ENCODE assay signal across 8 mouse cellular contexts in the genomic region with DNA sequence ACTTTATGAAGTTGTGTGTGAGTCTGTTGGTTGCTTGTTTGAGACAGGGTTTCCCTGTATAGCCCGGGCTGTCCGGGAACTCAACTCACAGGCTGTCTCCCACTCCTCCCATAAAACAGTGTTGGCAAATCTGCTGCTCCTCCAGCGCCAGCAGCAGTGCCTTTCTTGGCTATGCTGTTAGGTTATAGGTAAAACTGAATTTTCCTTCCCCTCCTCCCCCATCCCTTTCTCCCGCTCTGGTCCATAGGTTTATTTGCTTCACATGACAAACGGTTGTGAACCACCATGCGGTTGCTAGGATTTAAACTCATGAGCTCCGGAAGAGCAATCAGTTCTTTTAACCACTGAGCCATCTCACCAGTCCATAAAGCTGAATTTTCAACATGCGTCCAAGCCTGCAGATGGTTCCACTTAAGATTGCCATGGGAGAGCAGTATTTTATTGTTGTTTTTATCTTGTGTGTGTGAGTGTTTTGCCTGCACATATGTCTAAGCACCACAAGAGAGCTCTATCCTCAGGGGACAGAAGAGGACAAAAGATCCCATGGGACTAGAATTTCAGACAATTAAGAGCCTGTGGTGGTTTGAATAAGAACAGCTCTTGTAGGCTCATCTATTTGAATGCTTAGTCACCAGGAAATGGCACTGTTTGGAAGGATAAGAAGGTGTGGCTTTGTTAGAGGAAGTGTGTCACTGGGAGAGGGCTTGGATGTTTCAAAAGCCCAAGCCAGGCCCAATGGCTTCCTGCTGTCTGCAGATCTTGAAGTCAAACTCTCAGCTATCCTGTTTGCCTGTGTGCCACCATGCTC. TPM values are rescaled to one million over a fixed set of nuclear protein-coding genes. Genes with fewer than 3 reads are reported as not detected.
DNase-seq lines count a peak whose midpoint lies in the region; ATAC-seq and TF ChIP-seq lines count a peak whose summit lies in the region.

No protein-coding gene starts in this region.

- peak; percentile 74 for ATAC-seq in forebrain, embryonic 14.5 days
- peak; percentile 43; the same call in 1 of the 2 replicates for ATAC-seq in liver, postnatal 0 days

- no peak for TF ChIP-seq CTCF in heart, adult 2 months (IDR thresholded peaks at IDR 0.05)
- TF ChIP-seq CTCF in ES-Bruce4 (IDR thresholded peaks at IDR 0.05; ENCODE audit: low read depth, low read length): no peak
- no peak for TF ChIP-seq CTCF in liver, postnatal 0 days (IDR thresholded peaks at IDR 0.05; ENCODE audit: low read depth)

- no peak for TF ChIP-seq POLR2A in heart, adult 2 months (IDR thresholded peaks at IDR 0.05; ENCODE audit: insufficient read depth, low read depth, low read length)
- TF ChIP-seq POLR2A in ES-Bruce4 (IDR thresholded peaks at IDR 0.05; ENCODE audit: insufficient read depth, low read length): no peak

- no peaks in the 10 kb centered on the region for H3K27me3 ChIP-seq in heart, adult 2 months (ENCODE audit: control insufficient read depth, insufficient read depth, low read length)
- no peaks in the 10 kb centered on the region for H3K27me3 ChIP-seq in ES-Bruce4 (ENCODE audit: control insufficient read depth, insufficient read depth, low read length, poor library complexity, severe bottlenecking)
- H3K27me3 ChIP-seq in forebrain, embryonic 14.5 days (replicated peaks; ENCODE audit: control insufficient read depth, insufficient read depth, low read length): no peaks in the 10 kb centered on the region
- no peaks in the 10 kb centered on the region for H3K27me3 ChIP-seq in liver, postnatal 0 days (ENCODE audit: insufficient read depth, low read length)

- TF ChIP-seq EP300 in heart, adult 2 months (IDR thresholded peaks at IDR 0.05; ENCODE audit: insufficient read depth, low read depth, low read length): no peak
- 0 out of 2 replicates have a peak, but pooled peaks have one; percentile 30 for TF ChIP-seq EP300 in ES-Bruce4 (IDR thresholded peaks at IDR 0.05; ENCODE audit: insufficient read depth, low read depth, low read length)
- no peak for TF ChIP-seq EP300 in liver, postnatal 0 days (IDR thresholded peaks at IDR 0.05; ENCODE audit: low read depth)

- DNase-seq in heart, adult 2 months: no peak
- no peak for DNase-seq in heart, postnatal 36 days
- DNase-seq in forebrain, embryonic 14.5 days (ENCODE audit: low spot score): peak; percentile 35
- DNase-seq in liver, postnatal 0 days: no peak
- DNase-seq in cerebellum, adult 9-10 months: no peak
- DNase-seq in urinary bladder, adult 2 months (ENCODE audit: low spot score): no peak
- DNase-seq in thymus, postnatal 0 days (ENCODE audit: low spot score): no peak

- intact Hi-C loops in heart, adult 2 months (cut with DNase I): loop anchor here (1.0 to 5.0 kb wide), 5 partner anchors 119 to 559 kb away; partner anchors contain the start of genes Gfod1 and Nol7
- intact Hi-C loops in heart, postnatal 36 days (cut with DNase I): loop anchor here (2.0 to 5.0 kb wide), 4 partner anchors 137 to 374 kb away; partner anchors contain the start of gene Nol7

- 0 out of 2 replicates have a peak overlapping the region, but pooled peaks have one; percentile 13 for H3K9ac ChIP-seq in heart, adult 2 months (ENCODE audit: low read depth, low read length)
- peak overlapping the region; percentile 24 for H3K9ac ChIP-seq in ES-Bruce4 (ENCODE audit: low read depth, poor library complexity, severe bottlenecking)
- peak overlapping the region; percentile 43 for H3K9ac ChIP-seq in forebrain, embryonic 14.5 days (ENCODE audit: low read length)
- no peak overlapping the region for H3K9ac ChIP-seq in liver, postnatal 0 days (replicated peaks)

- no peaks in the 10 kb centered on the region for H3K79me2 ChIP-seq in heart, adult 2 months (replicated peaks; ENCODE audit: control insufficient read depth, insufficient read depth, low read length)

- 0 out of 2 replicates have a peak, but pooled peaks cover 3% of the 10 kb centered on the region for H3K9me3 ChIP-seq in ES-Bruce4 (replicated peaks; ENCODE audit: control insufficient read depth, insufficient read depth, low read length, poor library complexity, severe bottlenecking)
- no peaks in the 10 kb centered on the region for H3K9me3 ChIP-seq in forebrain, embryonic 14.5 days (replicated peaks; ENCODE audit: control insufficient read depth, low read length)
- no peaks in the 10 kb centered on the region for H3K9me3 ChIP-seq in liver, postnatal 0 days (ENCODE audit: low read length)

- peaks cover 2% of the 10 kb centered on the region for H3K4me1 ChIP-seq in heart, adult 2 months (ENCODE audit: control insufficient read depth, insufficient read depth, low read length)
- no peaks in the 10 kb centered on the region for H3K4me1 ChIP-seq in ES-Bruce4 (ENCODE audit: control insufficient read depth, insufficient read depth, low read length)
- 0 out of 2 replicates have a peak, but pooled peaks cover 3% of the 10 kb centered on the region for H3K4me1 ChIP-seq in forebrain, embryonic 14.5 days (ENCODE audit: control insufficient read depth, insufficient read depth, low read length)
- H3K4me1 ChIP-seq in liver, postnatal 0 days (ENCODE audit: insufficient read depth): peaks cover 12% of the 10 kb centered on the region

- peak overlapping the region; percentile 49 for H3K4me2 ChIP-seq in forebrain, embryonic 14.5 days (ENCODE audit: low read length)
- H3K4me2 ChIP-seq in liver, postnatal 0 days (ENCODE audit: low read depth, low read length): peak overlapping the region; percentile 68

- whole genome bisulfite sequencing in heart, adult 2 months: 48% methylated on average over 8 of the region's 8 CpGs
- 43% methylated on average over 8 of the region's 8 CpGs for WGBS in forebrain, embryonic 14.5 days
- 61% methylated on average over 8 of the region's 8 CpGs for WGBS in liver, postnatal 0 days (ENCODE audit: insufficient replicate concordance)

- H3K27ac ChIP-seq in heart, adult 2 months: no peak overlapping the region
- peak overlapping the region; percentile 87 for H3K27ac ChIP-seq in ES-Bruce4 (ENCODE audit: insufficient read depth, low read length)
- H3K27ac ChIP-seq in forebrain, embryonic 14.5 days (ENCODE audit: low read depth, low read length): no peak overlapping the region
- no peak overlapping the region for H3K27ac ChIP-seq in liver, postnatal 0 days (ENCODE audit: low read depth)

- H3K36me3 ChIP-seq in heart, adult 2 months (ENCODE audit: control insufficient read depth, insufficient read depth, low read length): no peaks in the 10 kb centered on the region
- H3K36me3 ChIP-seq in ES-Bruce4 (ENCODE audit: control insufficient read depth, insufficient read depth, low read length, poor library complexity, severe bottlenecking): no peaks in the 10 kb centered on the region
- H3K36me3 ChIP-seq in forebrain, embryonic 14.5 days (ENCODE audit: control insufficient read depth, insufficient read depth, low read length): no peaks in the 10 kb centered on the region
- H3K36me3 ChIP-seq in liver, postnatal 0 days (replicated peaks; ENCODE audit: insufficient read depth, low read length): no peaks in the 10 kb centered on the region

- peak overlapping the region; percentile 23 for H3K4me3 ChIP-seq in heart, adult 2 months
- H3K4me3 ChIP-seq in ES-Bruce4 (ENCODE audit: low read depth, low read length): peak overlapping the region; percentile 22
- peak overlapping the region; percentile 24 for H3K4me3 ChIP-seq in forebrain, embryonic 14.5 days (ENCODE audit: low read depth, low read length)
- peak overlapping the region; percentile 31 for H3K4me3 ChIP-seq in liver, postnatal 0 days (ENCODE audit: low read depth, low read length)

RNA-seq across cellular contexts. Expression of gene Tbc1d7, which starts 12.2 kb away (rescaled TPM):
- 10 to 100 TPM; 28.5 to 28.8 TPM for total RNA-seq in heart, adult 2 months (2021)
- polyA plus RNA-seq in heart, adult 2 months (2012; rRNA removed): 33.4 and 34.1 TPM in 2 replicates
- total RNA-seq in heart, postnatal 36 days (2021): 10 to 100 TPM; 32.0 to 35.5 TPM
- 26.4 and 28.1 TPM in 2 replicates for polyA plus RNA-seq in ES-Bruce4 (2011; ENCODE audit: insufficient read depth, insufficient read length, low read depth, missing spikeins)
- 86.9 and 101 TPM in 2 replicates for polyA plus RNA-seq in forebrain, embryonic 14.5 days (2014; fragmentation: Nextera tagmentation; extraction: Ambion mirVana)
- polyA plus RNA-seq in liver, postnatal 0 days (2015; fragmentation: Nextera tagmentation; extraction: Ambion mirVana): 11.7 and 12.9 TPM in 2 replicates
- polyA plus RNA-seq in urinary bladder, adult 2 months (2012; rRNA removed): 23.7 and 25.1 TPM in 2 replicates
- polyA plus RNA-seq in thymus, postnatal 0 days (2015; fragmentation: Nextera tagmentation; extraction: Ambion mirVana): 34.3 and 35.0 TPM in 2 replicates
